Mouse (Mus musculus) ES-Bruce4 (cell line): Measurements from ENCODE around the gene Kng2. TPM values are rescaled to one million over a fixed set of nuclear protein-coding genes. Genes with fewer than 3 reads are reported as not detected.
A peak's percentile ranks its signal among the peaks of the same experiment; 100 is the strongest.
"Not testable (repeated sequence)": the region's sequence is repeated elsewhere in the genome, so short reads cannot be mapped to it uniquely, and the experiment has no call there.

Source experiments
- H3K27ac ChIP-seq: 2 replicates; pipeline ENCODE4 v1.5.1; 2012; ENCODE audit warnings: low read length, inconsistent platforms; ENCODE audit not compliant: insufficient read depth
- H3K27me3 ChIP-seq: 2 replicates; pipeline ENCODE4 v1.6.1; 2012; ENCODE audit warnings: mild to moderate bottlenecking, low read length, inconsistent platforms; ENCODE audit not compliant: control insufficient read depth, poor library complexity, insufficient read depth, severe bottlenecking
- H3K36me3 ChIP-seq: 2 replicates; pipeline ENCODE4 v1.6.1; 2012; ENCODE audit warnings: inconsistent platforms, mild to moderate bottlenecking, low read length, moderate library complexity; ENCODE audit not compliant: control insufficient read depth, poor library complexity, insufficient read depth, severe bottlenecking
- H3K4me1 ChIP-seq: one replicate; pipeline ENCODE4 v1.8.1; 2011; ENCODE audit warnings: low read length; ENCODE audit not compliant: control insufficient read depth, insufficient read depth
- H3K4me3 ChIP-seq: 2 replicates; pipeline ENCODE4 v1.5.1; 2011; ENCODE audit warnings: low read depth, mild to moderate bottlenecking, low read length
- H3K9ac ChIP-seq: 2 replicates; pipeline ENCODE4 v1.6.1; 2012; ENCODE audit warnings: low read depth, mild to moderate bottlenecking, inconsistent platforms; ENCODE audit not compliant: poor library complexity, severe bottlenecking
- H3K9me3 ChIP-seq: replicated peaks from 2 replicates; pipeline ENCODE4 v1.6.1; 2012; ENCODE audit warnings: mild to moderate bottlenecking, low read length, inconsistent platforms; ENCODE audit not compliant: control insufficient read depth, poor library complexity, insufficient read depth, severe bottlenecking
- CTCF ChIP-seq: IDR thresholded peaks from one replicate; pipeline ENCODE4 v1.8.1; 2011; ENCODE audit warnings: low read depth, low read length
- EP300 ChIP-seq: IDR thresholded peaks from 2 replicates; pipeline ENCODE4 v1.6.1; 2011; ENCODE audit warnings: low read depth, low read length; ENCODE audit not compliant: insufficient read depth
- POLR2A ChIP-seq: IDR thresholded peaks from one replicate; pipeline ENCODE4 v1.8.1; 2011; ENCODE audit warnings: low read length; ENCODE audit not compliant: insufficient read depth
- polyA plus RNA-seq: library from polyadenylated mRNA; stranded (reverse); fragments of >200 nt; gene quantifications from 2 replicates; pipeline ENCODE4 v1.2.4, GENCODE M21; 2011; ENCODE audit warnings: low read depth; ENCODE audit not compliant: missing spikeins, insufficient read depth, insufficient read length

Kng2 gene
- 1.2 TPM in 1 of 2 replicates, not detected in the other for polyA plus RNA-seq

DNA sequence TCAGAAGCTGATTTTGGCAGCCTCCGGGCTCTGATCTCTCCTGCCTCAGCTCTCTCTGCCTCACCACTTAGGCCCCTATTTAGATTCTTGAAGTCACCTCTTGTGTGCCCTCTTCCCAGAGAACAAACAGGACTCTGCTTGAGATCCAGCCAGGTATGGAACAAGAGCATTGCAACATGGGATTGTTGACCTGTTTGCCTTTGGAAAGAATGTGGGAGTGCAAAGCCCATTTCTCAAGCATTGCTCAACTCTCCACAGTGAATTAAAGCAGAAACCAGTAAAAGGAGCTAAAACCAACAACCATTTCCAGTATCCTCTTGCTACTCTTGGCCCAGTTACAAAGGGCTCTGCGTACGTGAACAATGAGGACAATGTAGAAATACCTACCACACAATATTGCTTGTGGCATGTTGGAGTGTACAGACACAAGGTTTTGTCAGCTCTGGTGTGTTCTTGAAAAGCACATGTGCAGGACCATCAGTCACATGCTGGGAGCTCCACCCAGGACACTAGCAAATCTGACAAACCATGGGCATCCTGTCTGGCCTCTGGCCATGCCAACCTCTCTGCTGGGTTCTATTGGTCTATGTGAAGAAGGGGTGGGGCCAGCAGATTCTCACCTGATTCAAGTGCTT, at the start of gene Kng2:
Gene Kng2, minus strand, starts transcription at position 517 of the 635 bp plus-strand sequence.
- H3K27me3 ChIP-seq, H3K36me3 ChIP-seq, H3K4me1 ChIP-seq, H3K4me3 ChIP-seq, H3K9ac ChIP-seq: not testable (repeated sequence)
- Histone ChIP-seq H3K9me3 (peaks cover 25% of the 10 kb centered on the region), H3K27ac (peak within 1 kb of the TSS; percentile 76; the same call in 1 of the 2 replicates)

DNA sequence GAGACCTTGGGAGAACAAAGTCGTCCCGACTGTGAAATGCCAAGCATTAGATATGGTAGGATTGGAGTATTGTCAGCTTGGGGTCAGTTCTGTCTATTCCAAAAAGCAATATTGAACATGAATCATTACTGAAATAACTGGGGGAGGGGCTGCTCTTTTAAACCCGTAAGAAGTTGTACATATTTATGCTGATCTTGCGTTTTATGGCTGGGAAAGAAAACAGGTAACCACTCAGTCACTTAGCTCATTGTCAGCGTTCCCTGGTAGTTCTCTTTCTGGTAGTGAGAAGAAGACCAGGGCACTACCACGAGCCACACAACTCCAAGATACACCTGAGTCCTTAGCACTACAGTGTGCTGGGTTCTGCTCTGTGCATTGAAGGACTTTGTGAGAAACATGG, 48.2 kb upstream of the Kng2 start:
- H3K9ac ChIP-seq, H3K4me3 ChIP-seq, H3K27ac ChIP-seq, H3K4me1 ChIP-seq, H3K36me3 ChIP-seq, H3K27me3 ChIP-seq, H3K9me3 ChIP-seq: not testable (repeated sequence)

DNA sequence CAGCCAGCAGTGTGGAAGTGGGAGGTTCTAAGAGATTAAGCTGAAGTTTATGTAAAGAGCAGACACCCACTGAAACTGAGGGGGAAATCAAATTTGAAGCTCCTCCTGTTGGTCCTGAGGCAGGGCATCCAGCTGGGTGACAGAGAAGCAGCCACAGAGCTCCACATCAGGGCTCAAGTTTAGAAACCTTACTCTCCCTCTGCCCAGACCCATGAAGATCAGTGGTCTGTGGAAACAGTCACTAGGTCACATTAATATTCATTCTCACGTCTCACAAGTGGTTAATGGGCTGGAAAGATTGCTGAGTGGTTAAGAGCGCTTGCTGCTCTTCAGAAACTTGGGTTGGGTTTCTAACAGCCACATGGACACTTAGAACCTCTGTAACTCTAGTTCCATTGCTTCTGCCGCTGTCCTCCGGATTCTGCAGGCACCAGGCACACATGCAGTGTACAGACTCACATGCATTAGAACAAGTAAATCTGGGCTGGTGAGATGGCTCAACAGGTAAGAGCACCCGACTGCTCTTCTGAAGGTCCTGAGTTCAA, 31.6 kb upstream of the Kng2 start:
- not testable (repeated sequence) for H3K9me3 ChIP-seq, H3K9ac ChIP-seq, H3K36me3 ChIP-seq, H3K27me3 ChIP-seq, H3K27ac ChIP-seq, H3K4me3 ChIP-seq, H3K4me1 ChIP-seq

DNA sequence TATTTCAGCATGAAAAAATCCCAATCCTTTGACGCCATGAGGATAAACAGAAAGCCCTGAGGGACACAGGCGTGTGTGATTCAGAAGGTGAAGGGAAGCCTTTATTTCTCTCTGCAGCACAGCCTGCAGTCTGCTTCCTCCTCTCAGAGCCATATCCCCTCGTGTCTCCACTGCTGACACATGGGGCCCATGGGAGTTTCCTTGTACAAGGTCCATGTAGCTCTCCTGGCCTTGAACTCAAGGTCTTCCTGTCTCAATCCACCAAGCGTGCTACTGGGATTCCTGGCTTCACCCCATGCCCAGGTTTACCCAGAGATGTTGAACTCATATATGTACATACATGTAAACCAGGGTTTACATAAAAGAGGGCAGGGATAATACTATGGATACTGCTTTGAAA, 30.3 kb upstream of the Kng2 start:
- H3K4me3 ChIP-seq, H3K9ac ChIP-seq, H3K9me3 ChIP-seq, H3K27me3 ChIP-seq, H3K4me1 ChIP-seq, H3K27ac ChIP-seq, H3K36me3 ChIP-seq: not testable (repeated sequence)

DNA sequence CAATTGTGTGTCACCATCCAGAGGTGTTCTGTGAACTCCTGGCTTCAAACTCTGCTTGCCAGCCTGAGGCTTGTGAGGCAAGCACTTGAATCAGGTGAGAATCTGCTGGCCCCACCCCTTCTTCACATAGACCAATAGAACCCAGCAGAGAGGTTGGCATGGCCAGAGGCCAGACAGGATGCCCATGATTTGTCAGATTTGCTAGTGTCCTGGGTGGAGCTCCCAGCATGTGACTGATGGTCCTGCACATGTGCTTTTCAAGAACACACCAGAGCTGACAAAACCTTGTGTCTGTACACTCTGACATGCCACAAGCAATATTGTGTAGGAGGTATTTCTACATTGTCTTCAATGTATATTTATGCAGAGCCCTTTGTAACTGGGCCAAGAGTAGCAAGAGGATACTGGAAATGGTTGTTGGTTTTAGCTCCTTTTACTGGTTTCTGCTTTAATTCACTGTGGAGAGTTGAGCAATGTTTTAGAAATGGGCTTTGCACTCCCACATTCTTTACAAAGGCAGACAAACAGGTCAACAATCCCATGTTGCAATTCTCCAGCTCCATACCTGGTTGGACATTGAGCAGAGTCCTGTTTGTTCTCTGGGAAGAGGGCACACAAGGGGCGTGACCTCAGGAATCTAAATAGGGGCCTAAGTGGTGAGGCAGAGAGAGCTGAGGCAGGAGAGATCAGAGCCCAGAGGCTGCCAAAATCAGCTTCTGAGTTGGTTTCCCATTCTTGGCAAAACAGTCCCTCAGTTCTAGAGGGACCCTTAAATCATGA, 28.6 kb upstream of the Kng2 start, which contains the start of gene Kng1:
Gene Kng1, plus strand, starts transcription at position 198 of the 780 bp plus-strand sequence.
- H3K36me3 ChIP-seq, H3K9ac ChIP-seq, H3K27me3 ChIP-seq, H3K9me3 ChIP-seq, H3K4me1 ChIP-seq, H3K4me3 ChIP-seq, H3K27ac ChIP-seq: not testable (repeated sequence)

DNA sequence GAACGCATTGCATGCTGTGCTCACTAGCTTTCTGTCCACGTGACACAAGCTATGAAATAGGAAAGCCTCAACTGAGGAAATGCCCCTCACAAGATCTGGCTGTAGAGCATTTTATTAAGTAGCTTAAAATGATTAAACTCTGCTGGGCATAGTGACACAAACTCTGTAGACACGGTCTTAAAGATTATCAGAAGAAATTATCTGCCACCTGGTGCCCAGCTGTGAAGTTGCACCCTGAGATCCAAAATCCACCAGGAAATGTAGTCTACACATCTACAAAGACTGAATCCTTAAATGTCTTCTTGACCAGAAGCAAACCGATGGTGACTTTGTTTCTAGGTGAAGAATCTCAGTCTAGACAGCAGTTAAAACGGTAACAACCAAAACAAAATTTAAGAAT, 17.0 kb upstream of the Kng2 start:
- TF ChIP-seq EP300 (no peak), CTCF (no peak), POLR2A (no peak)
- Histone ChIP-seq H3K4me1 (no peaks in the 10 kb centered on the region), H3K27ac (no peak overlapping the region), H3K4me3 (no peak overlapping the region), H3K36me3 (no peaks in the 10 kb centered on the region), H3K9ac (no peak overlapping the region), H3K9me3 (no peaks in the 10 kb centered on the region), H3K27me3 (no peaks in the 10 kb centered on the region; the same call in 1 of the 2 replicates)
